Mouse (Mus musculus) liver, embryonic 12.5 days (tissue): Measurements from ENCODE around the gene Zfp276. TPM values are rescaled to one million over a fixed set of nuclear protein-coding genes. Genes with fewer than 3 reads are reported as not detected.
A peak's percentile ranks its signal among the peaks of the same experiment; 100 is the strongest.
"Not testable (repeated sequence)": the region's sequence is repeated elsewhere in the genome, so short reads cannot be mapped to it uniquely, and the experiment has no call there.

ENCODE experiments used
- ATAC-seq: fragments of 200-750 bp; cut with Nextera tagmentation; 2 replicates; pipeline ENCODE4 v1.8.0; 2017; ENCODE audit warnings: moderate number of reproducible peaks, mild to moderate bottlenecking, moderate library complexity
- H3K27ac ChIP-seq: fragments of 300-500 bp; sonication (generic); 2 replicates; pipeline ENCODE4 v1.5.1; 2016; ENCODE audit warnings: mild to moderate bottlenecking
- H3K27me3 ChIP-seq: fragments of 300-500 bp; sonication (generic); replicated peaks from 2 replicates; pipeline ENCODE4 v1.6.1; 2016; ENCODE audit warnings: mild to moderate bottlenecking, moderate library complexity
- H3K36me3 ChIP-seq: fragments of 300-500 bp; sonication (generic); 2 replicates; pipeline ENCODE4 v1.6.1; 2016; ENCODE audit warnings: mild to moderate bottlenecking, moderate library complexity
- H3K4me1 ChIP-seq: fragments of 300-500 bp; sonication (generic); 2 replicates; pipeline ENCODE4 v1.6.1; 2016
- H3K4me2 ChIP-seq: fragments of 300-500 bp; sonication (generic); 2 replicates; pipeline ENCODE4 v1.6.1; 2016; ENCODE audit warnings: mild to moderate bottlenecking, moderate library complexity
- H3K4me3 ChIP-seq: fragments of 300-500 bp; sonication (generic); 2 replicates; pipeline ENCODE4 v1.5.1; 2016; ENCODE audit warnings: mild to moderate bottlenecking, moderate library complexity
- H3K9ac ChIP-seq: fragments of 300-500 bp; sonication (generic); 2 replicates; pipeline ENCODE4 v1.6.1; 2016; ENCODE audit warnings: mild to moderate bottlenecking, moderate library complexity
- H3K9me3 ChIP-seq: fragments of 300-500 bp; sonication (generic); replicated peaks from 2 replicates; pipeline ENCODE4 v1.6.1; 2016; ENCODE audit warnings: mild to moderate bottlenecking, moderate library complexity
- WGBS: fragments of 180-500 bp; shearing (Covaris S2); methylation state at CpG from one replicate; pipeline ENCODE4 v1.1.7; 2016; ENCODE audit not compliant: insufficient replicate concordance; 5-methylcytosine and 5-hydroxymethylcytosine counted together
- polyA plus RNA-seq: library from polyadenylated mRNA; unstranded; fragments of >200 nt; fragmentation: Nextera tagmentation; extraction: Ambion mirVana; gene quantifications from 2 replicates; pipeline ENCODE4 v1.2.1, GENCODE M21; 2016

Gene Zfp276
- polyA plus RNA-seq, result 11.3 and 11.8 TPM in 2 replicates

- peak; percentile 95 for ATAC-seq
- peaks cover 27% of the 10 kb centered on the region for H3K4me1 ChIP-seq
- H3K9ac ChIP-seq, result peak within 1 kb of the TSS; percentile 92
- H3K4me2 ChIP-seq, result peak within 1 kb of the TSS; percentile 95
- peak within 1 kb of the TSS; percentile 95 for H3K4me3 ChIP-seq
- WGBS, result under 1% methylated on average over 98 of the region's 99 CpGs
- H3K27ac ChIP-seq, result peak within 1 kb of the TSS; percentile 81
- H3K27me3 ChIP-seq, result no peaks in the 10 kb centered on the region
- no peaks in the 10 kb centered on the region for H3K9me3 ChIP-seq
- H3K36me3 ChIP-seq, result peaks cover 54% of the 10 kb centered on the region
Measured at GRCm38 (mm10) chr8:123254099-123254885, at the start of gene Zfp276, which contains the start of gene Vps9d1. Zfp276 (plus strand) TSS chr8:123254195. Vps9d1 (minus strand) TSS chr8:123254348.

DNA sequence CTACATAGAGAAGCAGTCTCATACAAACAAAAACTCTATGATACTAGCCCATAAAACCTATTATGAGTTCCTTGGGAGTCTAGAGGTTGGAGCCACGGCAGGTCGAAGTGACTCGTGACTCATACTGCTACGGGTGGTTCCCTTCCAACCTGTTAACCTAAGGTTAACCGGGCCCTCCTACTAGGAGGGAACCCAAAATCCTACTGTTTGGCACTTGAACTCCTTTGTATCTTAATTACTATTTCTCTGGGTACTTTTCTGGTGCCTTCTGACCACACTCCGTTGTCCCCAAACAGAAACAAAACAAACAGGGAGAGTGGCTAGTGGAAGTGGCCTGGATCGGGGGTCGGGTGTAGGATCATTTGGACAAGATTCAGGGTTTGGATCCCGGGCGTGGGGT is 42.1 kb upstream of the Zfp276 start:
- Histone ChIP-seq H3K27me3 (peaks cover 17% of the 10 kb centered on the region), H3K27ac (peak overlapping the region; percentile 80), H3K36me3 (peaks cover 38% of the 10 kb centered on the region), H3K4me3 (peak overlapping the region; percentile 99), H3K4me1 (peaks cover 35% of the 10 kb centered on the region), H3K4me2 (peak overlapping the region; percentile 95), H3K9ac (peak overlapping the region; percentile 96), H3K9me3 (no peaks in the 10 kb centered on the region)
- WGBS, result 25% methylated on average over 10 of the region's 10 CpGs
- ATAC-seq, result no peak

DNA sequence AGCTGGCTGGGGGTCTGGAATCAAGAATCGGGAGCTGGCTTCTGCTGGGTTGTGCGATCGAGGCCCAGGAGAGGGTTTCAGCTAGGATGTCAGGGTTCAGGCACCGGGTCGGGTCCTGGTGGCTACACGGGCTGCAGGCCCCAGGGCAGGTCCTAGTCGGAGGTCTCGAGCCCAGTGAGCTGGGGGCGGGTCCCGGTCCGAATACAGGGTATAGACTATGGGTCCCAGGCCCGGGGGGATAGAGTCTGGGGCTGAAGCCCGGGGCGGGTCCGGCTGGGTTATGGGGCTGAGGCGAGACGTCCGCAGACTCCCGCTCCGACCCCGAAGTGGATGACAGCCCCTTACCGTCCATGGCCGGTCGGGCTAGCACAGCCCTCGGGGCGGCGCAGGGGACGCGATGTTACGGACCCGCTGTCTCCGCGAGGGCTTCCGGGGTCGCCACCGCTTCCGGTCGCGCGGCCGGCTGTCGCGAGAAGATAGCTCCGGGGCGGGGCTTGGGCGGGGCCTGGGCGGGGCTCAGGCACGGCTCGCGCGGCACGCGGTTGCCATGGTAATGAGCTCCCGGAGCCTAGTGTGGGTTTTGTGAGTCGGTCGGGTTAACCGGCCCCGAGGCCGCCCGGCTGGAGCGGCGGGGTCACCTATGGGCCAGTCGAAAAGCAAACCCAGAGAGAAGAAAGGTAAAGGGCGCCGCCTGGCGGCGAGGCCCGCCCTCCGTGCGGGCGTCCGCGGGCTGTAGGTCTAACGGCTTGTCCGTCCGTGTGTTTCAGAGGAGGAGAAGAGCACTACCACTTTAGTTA is 41.5 kb upstream of the Zfp276 start, which contains the start of the genes Chmp1a and Spata33:
Gene Chmp1a, minus strand, starts transcription at position 443 of the 797 bp plus-strand sequence.
Gene Spata33, plus strand, starts transcription at position 512 of the 797 bp plus-strand sequence.
- Histone ChIP-seq H3K4me3 (peak within 1 kb of the TSS; percentile 99), H3K36me3 (peaks cover 32% of the 10 kb centered on the region), H3K9ac (peak within 1 kb of the TSS; percentile 96), H3K27me3 (peaks cover 20% of the 10 kb centered on the region), H3K9me3 (no peaks in the 10 kb centered on the region), H3K4me1 (peaks cover 35% of the 10 kb centered on the region), H3K27ac (peak within 1 kb of the TSS; percentile 80), H3K4me2 (peak within 1 kb of the TSS; percentile 95)
- ATAC-seq, result peak; percentile 89
- under 1% methylated on average over 61 of the region's 76 CpGs for WGBS

GRCm38 (mm10) chr8:123213118-123213772 is 40.8 kb upstream of the Zfp276 start:
- Histone ChIP-seq H3K27ac (peak overlapping the region; percentile 80), H3K4me2 (peak overlapping the region; percentile 95), H3K36me3 (peaks cover 24% of the 10 kb centered on the region), H3K9ac (peak overlapping the region; percentile 96), H3K4me1 (peaks cover 35% of the 10 kb centered on the region), H3K4me3 (peak overlapping the region; percentile 99), H3K27me3 (peaks cover 20% of the 10 kb centered on the region), H3K9me3 (no peaks in the 10 kb centered on the region)
- ATAC-seq, result no peak; the same call in 1 of the 2 replicates
- WGBS, result 25% methylated on average over 22 of the region's 22 CpGs

GRCm38 (mm10) chr8:123215430-123215829 is 38.6 kb upstream of the Zfp276 start:
- Histone ChIP-seq H3K4me3 (no peak overlapping the region), H3K4me2 (no peak overlapping the region), H3K36me3 (peaks cover 3% of the 10 kb centered on the region; the same call in 1 of the 2 replicates), H3K9me3 (no peaks in the 10 kb centered on the region), H3K27ac (no peak overlapping the region), H3K4me1 (peaks cover 35% of the 10 kb centered on the region), H3K9ac (no peak overlapping the region), H3K27me3 (peaks cover 20% of the 10 kb centered on the region)
- no peak for ATAC-seq
- WGBS, result 30% methylated on average over 3 of the region's 3 CpGs

GRCm38 (mm10) chr8:123220917-123221316 is 33.1 kb upstream of the Zfp276 start:
- Histone ChIP-seq H3K4me3 (no peak overlapping the region), H3K27ac (no peak overlapping the region), H3K36me3 (no peaks in the 10 kb centered on the region), H3K9ac (no peak overlapping the region), H3K27me3 (peaks cover 10% of the 10 kb centered on the region; the same call in 1 of the 2 replicates), H3K9me3 (no peaks in the 10 kb centered on the region), H3K4me2 (no peak overlapping the region), H3K4me1 (peaks cover 17% of the 10 kb centered on the region)
- WGBS, result 58% methylated on average over 1 of the region's 1 CpGs
- ATAC-seq, result no peak

GRCm38 (mm10) chr8:123224278-123225266 is 29.4 kb upstream of the Zfp276 start, which contains the start of gene Cdk10:
Cdk10 (plus strand) TSS chr8:123224842.
- Histone ChIP-seq H3K36me3 (peaks cover 25% of the 10 kb centered on the region), H3K9me3 (no peaks in the 10 kb centered on the region), H3K9ac (peak within 1 kb of the TSS; percentile 86), H3K4me2 (peak within 1 kb of the TSS; percentile 97), H3K4me3 (peak within 1 kb of the TSS; percentile 82), H3K27ac (peak within 1 kb of the TSS; percentile 76), H3K27me3 (0 out of 2 replicates have a peak, but pooled peaks cover 4% of the 10 kb centered on the region), H3K4me1 (peaks cover 19% of the 10 kb centered on the region)
- ATAC-seq, result peak; percentile 88
- 3% methylated on average over 59 of the region's 59 CpGs for WGBS

GRCm38 (mm10) chr8:123228416-123228815 is 25.6 kb upstream of the Zfp276 start:
- Histone ChIP-seq H3K4me1 (peaks cover 19% of the 10 kb centered on the region), H3K9ac (no peak overlapping the region), H3K36me3 (peaks cover 25% of the 10 kb centered on the region), H3K27me3 (peaks cover 6% of the 10 kb centered on the region), H3K9me3 (no peaks in the 10 kb centered on the region), H3K4me2 (no peak overlapping the region), H3K27ac (no peak overlapping the region), H3K4me3 (no peak overlapping the region)
- no peak for ATAC-seq
- 71% methylated on average over 1 of the region's 1 CpGs for WGBS

DNA sequence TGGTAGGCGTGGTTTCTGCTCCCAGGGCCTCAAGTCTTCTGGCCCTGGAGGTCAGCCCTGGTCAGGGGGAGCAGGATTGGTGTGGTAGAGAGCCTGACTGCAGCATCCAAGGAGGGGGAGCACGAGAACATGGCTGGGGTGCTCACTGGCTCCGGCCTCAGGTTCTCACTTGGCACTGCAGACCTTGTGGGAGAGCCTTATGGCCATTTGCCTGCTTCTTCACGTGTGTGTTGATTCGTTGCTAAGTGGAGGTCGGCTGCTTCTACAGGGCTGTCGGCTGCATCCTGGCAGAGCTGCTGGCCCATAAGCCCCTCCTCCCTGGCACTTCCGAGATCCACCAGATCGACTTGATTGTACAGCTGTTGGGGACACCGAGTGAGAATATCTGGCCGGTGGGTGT is 23.7 kb upstream of the Zfp276 start:
- H3K4me2 ChIP-seq, H3K4me3 ChIP-seq, ATAC-seq, H3K9ac ChIP-seq, H3K27ac ChIP-seq, H3K9me3 ChIP-seq: not testable (repeated sequence)
- 65% methylated on average over 11 of the region's 11 CpGs for WGBS
- Histone ChIP-seq H3K36me3 (peaks cover 25% of the 10 kb centered on the region), H3K4me1 (peaks cover 16% of the 10 kb centered on the region), H3K27me3 (peaks cover 25% of the 10 kb centered on the region)

DNA sequence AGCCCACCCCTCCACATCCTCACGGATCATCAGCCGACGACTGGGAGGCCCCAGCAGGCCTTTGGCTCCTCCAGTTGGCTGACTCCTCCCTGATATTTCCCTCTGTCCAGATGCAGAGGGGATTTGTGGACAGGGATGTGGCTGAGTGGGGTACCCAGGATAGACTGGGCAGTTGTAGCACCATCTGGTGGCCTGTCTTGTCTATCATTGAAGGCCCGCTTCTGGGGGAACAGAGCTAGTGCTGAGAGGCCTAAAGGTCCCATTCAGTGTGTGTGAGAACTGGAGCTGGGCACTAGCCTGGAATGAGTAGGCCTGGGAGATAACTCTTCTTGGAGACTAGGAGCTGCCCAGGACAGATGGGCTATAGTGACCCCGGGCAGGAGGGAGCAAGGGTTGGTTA is 22.3 kb upstream of the Zfp276 start:
- peaks cover 31% of the 10 kb centered on the region for H3K27me3 ChIP-seq
- H3K9me3 ChIP-seq, result no peaks in the 10 kb centered on the region
- H3K9ac ChIP-seq, result no peak overlapping the region
- no peak overlapping the region for H3K4me2 ChIP-seq
- H3K27ac ChIP-seq, result no peak overlapping the region
- ATAC-seq, result no peak
- 72% methylated on average over 5 of the region's 5 CpGs for WGBS
- peaks cover 21% of the 10 kb centered on the region for H3K4me1 ChIP-seq
- H3K36me3 ChIP-seq, result peaks cover 25% of the 10 kb centered on the region
- no peak overlapping the region for H3K4me3 ChIP-seq
